Mouse (Mus musculus) skeletal muscle tissue, adult 2 months (tissue): Measurements from ENCODE around the gene Htr5b.

ENCODE experiments used
- DNase-seq: peaks from one replicate; pipeline ENCODE4 v3.0.0-alpha.2; 2012; ENCODE audit warnings: low read depth, low spot score

Gene Htr5b

GRCm38 (mm10) chr1:121528399-121528720 lies at the start of gene Htr5b:
Htr5b (minus strand) TSS chr1:121528465.
- no peak for DNase-seq

- no peak for DNase-seq
These were observed 49.2 kb upstream of the Htr5b start for GRCm38 (mm10) chr1:121577491-121577890.

GRCm38 (mm10) chr1:121570522-121570921 lies 42.3 kb upstream of the Htr5b start:
- DNase-seq: no peak

- peak; percentile 89 for DNase-seq
These were observed 39.5 kb upstream of the Htr5b start, which contains the start of gene Ddx18 for GRCm38 (mm10) chr1:121567521-121568489. Ddx18 (minus strand) TSS chr1:121567989.

GRCm38 (mm10) chr1:121557861-121558260 lies 29.6 kb upstream of the Htr5b start:
- DNase-seq: no peak

GRCm38 (mm10) chr1:121551457-121551835 lies 23.2 kb upstream of the Htr5b start:
- DNase-seq: no peak

GRCm38 (mm10) chr1:121550801-121551456 lies 22.7 kb upstream of the Htr5b start:
- no peak for DNase-seq

- no peak for DNase-seq
These were observed 21.2 kb upstream of the Htr5b start for GRCm38 (mm10) chr1:121549456-121549855.

- DNase-seq: no peak
These were observed 20.4 kb upstream of the Htr5b start for GRCm38 (mm10) chr1:121548667-121549066.

GRCm38 (mm10) chr1:121546844-121547243 lies 18.6 kb upstream of the Htr5b start:
- DNase-seq: no peak

GRCm38 (mm10) chr1:121540361-121540760 lies 12.1 kb upstream of the Htr5b start:
- DNase-seq: no peak

GRCm38 (mm10) chr1:121531439-121531838 lies 3.2 kb upstream of the Htr5b start:
- no peak for DNase-seq

GRCm38 (mm10) chr1:121529286-121529685 lies 1.0 kb upstream of the Htr5b start:
- DNase-seq: no peak

GRCm38 (mm10) chr1:121527600-121528398 lies 466 bp downstream of the Htr5b start:
- no peak for DNase-seq

- DNase-seq: no peak
These were observed 1.2 kb downstream of the Htr5b start for GRCm38 (mm10) chr1:121527061-121527460.

- DNase-seq: no peak
These were observed 9.7 kb downstream of the Htr5b start for GRCm38 (mm10) chr1:121518609-121519008.

- no peak for DNase-seq
These were observed 16.3 kb downstream of the Htr5b start for GRCm38 (mm10) chr1:121511966-121512365.

- DNase-seq: no peak
These were observed 17.1 kb downstream of the Htr5b start for GRCm38 (mm10) chr1:121511186-121511585.

- no peak for DNase-seq
These were observed 17.7 kb downstream of the Htr5b start for GRCm38 (mm10) chr1:121510420-121511140.

- DNase-seq: no peak
These were observed 19.5 kb downstream of the Htr5b start for GRCm38 (mm10) chr1:121508729-121509128.

- no peak for DNase-seq
These were observed 31.2 kb downstream of the Htr5b start for GRCm38 (mm10) chr1:121497093-121497492.
